Mouse (Mus musculus) kidney, postnatal 0 days (tissue): ENCODE results near the gene Camk2d. TPM values are rescaled to one million over a fixed set of nuclear protein-coding genes. Genes with fewer than 3 reads are reported as not detected.
A peak's percentile ranks its signal among the peaks of the same experiment; 100 is the strongest.

Experiments used
- ATAC-seq: fragments of 200-750 bp; cut with Nextera tagmentation; replicated peaks from 2 replicates; pipeline ENCODE4 v1.8.0; 2017; ENCODE audit warnings: low read depth, moderate number of reproducible peaks, moderate TSS enrichment, moderate library complexity; ENCODE audit not compliant: low FRiP score
- DNase-seq: peaks from one replicate; pipeline ENCODE4 v3.0.0-alpha.2; 2016; ENCODE audit warnings: low spot score
- H3K27ac ChIP-seq: fragments of 300-500 bp; sonication (generic); 2 replicates; pipeline ENCODE4 v1.5.1; 2014; ENCODE audit warnings: mild to moderate bottlenecking
- H3K27me3 ChIP-seq: fragments of 300-500 bp; sonication (generic); 2 replicates; pipeline ENCODE4 v1.6.1; 2014; ENCODE audit warnings: low read length, mixed read lengths; ENCODE audit not compliant: insufficient read depth
- H3K36me3 ChIP-seq: fragments of 300-500 bp; sonication (generic); 2 replicates; pipeline ENCODE4 v1.6.1; 2014; ENCODE audit warnings: low read length, mixed read lengths; ENCODE audit not compliant: insufficient read depth
- H3K4me1 ChIP-seq: fragments of 300-500 bp; sonication (generic); replicated peaks from 2 replicates; pipeline ENCODE4 v1.6.1; 2014; ENCODE audit warnings: antibody characterized with exemption, low read length, mixed read lengths; ENCODE audit not compliant: insufficient read depth
- H3K4me2 ChIP-seq: fragments of 300-500 bp; sonication (generic); 2 replicates; pipeline ENCODE4 v1.6.1; 2014; ENCODE audit warnings: mild to moderate bottlenecking, low read length, moderate library complexity, mixed read lengths
- H3K4me3 ChIP-seq: fragments of 300-500 bp; sonication (generic); replicated peaks from 2 replicates; pipeline ENCODE4 v1.5.1; 2014; ENCODE audit warnings: low read depth, low read length
- H3K9ac ChIP-seq: fragments of 300-500 bp; sonication (generic); 2 replicates; pipeline ENCODE4 v1.6.1; 2014; ENCODE audit warnings: low read depth, low read length
- H3K9me3 ChIP-seq: fragments of 300-500 bp; sonication (generic); replicated peaks from 2 replicates; pipeline ENCODE4 v1.6.1; 2016; ENCODE audit warnings: low read length, inconsistent platforms, mixed read lengths
- CTCF ChIP-seq: IDR thresholded peaks from 2 replicates; pipeline ENCODE4 v1.5.1; 2016; ENCODE audit warnings: antibody characterized with exemption, low read depth, mild to moderate bottlenecking, moderate library complexity
- WGBS: fragments of 180-500 bp; shearing (Covaris S2); extraction: QIAGEN DNeasy Blood & Tissue Kit; methylation state at CpG from one replicate; pipeline ENCODE4 v1.1.7; 2014; 5-methylcytosine and 5-hydroxymethylcytosine counted together
- polyA plus RNA-seq: library from polyadenylated mRNA; unstranded; fragments of >200 nt; fragmentation: Nextera tagmentation; extraction: Ambion mirVana; gene quantifications from 2 replicates; pipeline ENCODE4 v1.2.1, GENCODE M21; 2015

Gene Camk2d
- polyA plus RNA-seq, 1 experiment from 2014 or later, result 28.3 TPM

GRCm38 (mm10) chr3:126598329-126598676 lies 2.2 kb downstream of the Camk2d start:
- no peaks in the 10 kb centered on the region for H3K9me3 ChIP-seq
- ATAC-seq, result no peak
- H3K9ac ChIP-seq, result peak overlapping the region; percentile 90; the same call in 1 of the 2 replicates
- peak overlapping the region; percentile 98 for H3K4me2 ChIP-seq
- WGBS, result 2% methylated on average over 5 of the region's 5 CpGs
- 0 out of 2 replicates have a peak, but pooled peaks cover 3% of the 10 kb centered on the region for H3K36me3 ChIP-seq
- H3K4me1 ChIP-seq, result 0 out of 2 replicates have a peak, but pooled peaks cover 3% of the 10 kb centered on the region
- no peak for TF ChIP-seq CTCF
- no peak for DNase-seq
- no peaks in the 10 kb centered on the region for H3K27me3 ChIP-seq
- no peak overlapping the region for H3K27ac ChIP-seq
- peak overlapping the region; percentile 90 for H3K4me3 ChIP-seq

- Histone ChIP-seq H3K27ac (no peak overlapping the region), H3K9ac (no peak overlapping the region), H3K4me3 (no peak overlapping the region), H3K9me3 (no peaks in the 10 kb centered on the region), H3K4me1 (0 out of 2 replicates have a peak, but pooled peaks cover 3% of the 10 kb centered on the region), H3K27me3 (no peaks in the 10 kb centered on the region), H3K36me3 (0 out of 2 replicates have a peak, but pooled peaks cover 3% of the 10 kb centered on the region), H3K4me2 (peak overlapping the region; percentile 98)
- 60% methylated on average over 3 of the region's 3 CpGs for WGBS
- DNase-seq, result no peak
- no peak for ATAC-seq
- no peak for TF ChIP-seq CTCF
Measured at GRCm38 (mm10) chr3:126598881-126599280, 2.8 kb downstream of the Camk2d start.

- no peak overlapping the region for H3K4me2 ChIP-seq
- TF ChIP-seq CTCF, result no peak
- H3K9ac ChIP-seq, result no peak overlapping the region
- 0 out of 2 replicates have a peak, but pooled peaks cover 3% of the 10 kb centered on the region for H3K4me1 ChIP-seq
- no peak overlapping the region for H3K4me3 ChIP-seq
- H3K36me3 ChIP-seq, result 0 out of 2 replicates have a peak, but pooled peaks cover 3% of the 10 kb centered on the region
- H3K27ac ChIP-seq, result no peak overlapping the region
- ATAC-seq, result no peak
- no peaks in the 10 kb centered on the region for H3K27me3 ChIP-seq
- WGBS, result 81% methylated on average over 2 of the region's 2 CpGs
- H3K9me3 ChIP-seq, result no peaks in the 10 kb centered on the region
- no peak for DNase-seq
Measured at GRCm38 (mm10) chr3:126599335-126599734, 3.2 kb downstream of the Camk2d start.

GRCm38 (mm10) chr3:126599936-126600335 lies 3.8 kb downstream of the Camk2d start:
- Histone ChIP-seq H3K27ac (no peak overlapping the region), H3K9ac (no peak overlapping the region), H3K4me2 (no peak overlapping the region), H3K36me3 (0 out of 2 replicates have a peak, but pooled peaks cover 3% of the 10 kb centered on the region), H3K27me3 (no peaks in the 10 kb centered on the region), H3K4me1 (0 out of 2 replicates have a peak, but pooled peaks cover 3% of the 10 kb centered on the region), H3K9me3 (no peaks in the 10 kb centered on the region), H3K4me3 (no peak overlapping the region)
- WGBS, result 77% methylated on average over 10 of the region's 10 CpGs
- DNase-seq (no peak), ATAC-seq (no peak)
- no peak for TF ChIP-seq CTCF

- no peak overlapping the region for H3K9ac ChIP-seq
- H3K36me3 ChIP-seq, result 0 out of 2 replicates have a peak, but pooled peaks cover 3% of the 10 kb centered on the region
- H3K4me2 ChIP-seq, result no peak overlapping the region
- DNase-seq (no peak), ATAC-seq (no peak)
- no peak overlapping the region for H3K27ac ChIP-seq
- H3K4me1 ChIP-seq, result no peaks in the 10 kb centered on the region
- no peaks in the 10 kb centered on the region for H3K27me3 ChIP-seq
- WGBS, result 80% methylated on average over 11 of the region's 11 CpGs
- TF ChIP-seq CTCF, result no peak
- H3K9me3 ChIP-seq, result no peaks in the 10 kb centered on the region
- H3K4me3 ChIP-seq, result no peak overlapping the region
Measured at GRCm38 (mm10) chr3:126602772-126603171, 6.7 kb downstream of the Camk2d start.

- Histone ChIP-seq H3K36me3 (0 out of 2 replicates have a peak, but pooled peaks cover 3% of the 10 kb centered on the region), H3K9ac (no peak overlapping the region), H3K9me3 (no peaks in the 10 kb centered on the region), H3K4me1 (no peaks in the 10 kb centered on the region), H3K4me3 (no peak overlapping the region), H3K27me3 (no peaks in the 10 kb centered on the region), H3K4me2 (no peak overlapping the region), H3K27ac (no peak overlapping the region)
- no peak for TF ChIP-seq CTCF
- 94% methylated on average over 9 of the region's 9 CpGs for WGBS
- ATAC-seq (no peak), DNase-seq (no peak)
Measured at GRCm38 (mm10) chr3:126604656-126605434, 8.7 kb downstream of the Camk2d start.
